Mouse (Mus musculus) thymus, adult 2 months (tissue): Measurements from ENCODE around the gene Bet1l. TPM values are rescaled to one million over a fixed set of nuclear protein-coding genes. Genes with fewer than 3 reads are reported as not detected.
"Not testable (repeated sequence)": the region's sequence is repeated elsewhere in the genome, so short reads cannot be mapped to it uniquely, and the experiment has no call there.

Experiments used
- DNase-seq: peaks from one replicate; pipeline ENCODE4 v3.0.0; 2021
- H3K27ac ChIP-seq: fragments of 200-500 bp; 2 replicates; pipeline ENCODE4 v1.5.1; 2012; ENCODE audit warnings: low read length, control low read depth; ENCODE audit not compliant: control insufficient read depth, insufficient read depth
- H3K27me3 ChIP-seq: fragments of 200-500 bp; 2 replicates; pipeline ENCODE4 v1.6.1; 2012; ENCODE audit warnings: mild to moderate bottlenecking, low read length, moderate library complexity, mixed read lengths; ENCODE audit not compliant: control insufficient read depth, insufficient read depth
- H3K36me3 ChIP-seq: fragments of 200-500 bp; 2 replicates; pipeline ENCODE4 v1.6.1; 2012; ENCODE audit warnings: mild to moderate bottlenecking, low read length, moderate library complexity; ENCODE audit not compliant: control insufficient read depth, insufficient read depth
- H3K4me1 ChIP-seq: fragments of 200-500 bp; replicated peaks from 2 replicates; pipeline ENCODE4 v1.6.1; 2012; ENCODE audit warnings: low read length; ENCODE audit not compliant: control insufficient read depth, insufficient read depth
- H3K4me3 ChIP-seq: fragments of 200-500 bp; 2 replicates; pipeline ENCODE4 v1.5.1; 2012; ENCODE audit warnings: mild to moderate bottlenecking, low read length, control low read depth, moderate library complexity; ENCODE audit not compliant: control insufficient read depth, insufficient read depth
- CTCF ChIP-seq: fragments of 200-500 bp; IDR thresholded peaks from 2 replicates; pipeline ENCODE4 v1.5.1; 2012; ENCODE audit warnings: mild to moderate bottlenecking, control low read depth, low read length, moderate library complexity, borderline replicate concordance; ENCODE audit not compliant: control insufficient read depth, poor library complexity, insufficient read depth; ENCODE audit errors: extremely low read depth
- POLR2A ChIP-seq: fragments of 200-500 bp; IDR thresholded peaks from 2 replicates; pipeline ENCODE4 v1.6.1; 2012; ENCODE audit warnings: mild to moderate bottlenecking, low read length, control low read depth, moderate library complexity; ENCODE audit not compliant: control insufficient read depth, poor library complexity, insufficient read depth; ENCODE audit errors: extremely low read depth
- WGBS: fragments of 180-500 bp; shearing (Covaris S2); methylation state at CpG from one replicate; pipeline ENCODE4 v1.1.7; 2018; 5-methylcytosine and 5-hydroxymethylcytosine counted together
- polyA plus RNA-seq: library from polyadenylated mRNA; depleted of rRNA; stranded (reverse); fragments of >200 nt; gene quantifications from 2 replicates; pipeline ENCODE4 v1.2.3, GENCODE M21; 2012

The Bet1l gene
- polyA plus RNA-seq, 1 experiment = 31.8 TPM

GRCm38 (mm10) chr7:140899121-140899520 is 41.7 kb upstream of the Bet1l start:
- no peak for DNase-seq
- no peaks in the 10 kb centered on the region for H3K4me1 ChIP-seq
- no peaks in the 10 kb centered on the region for H3K27me3 ChIP-seq
- TF ChIP-seq CTCF = no peak
- TF ChIP-seq POLR2A = no peak
- H3K4me3 ChIP-seq = no peak overlapping the region
- 94% methylated on average over 3 of the region's 3 CpGs for WGBS
- peaks cover 21% of the 10 kb centered on the region for H3K36me3 ChIP-seq
- H3K27ac ChIP-seq = no peak overlapping the region

- Histone ChIP-seq H3K36me3 (peaks cover 26% of the 10 kb centered on the region), H3K27me3 (no peaks in the 10 kb centered on the region), H3K4me1 (no peaks in the 10 kb centered on the region), H3K27ac (no peak overlapping the region), H3K4me3 (no peak overlapping the region)
- no peak for DNase-seq
- TF ChIP-seq CTCF = no peak
- TF ChIP-seq POLR2A = no peak
- whole genome bisulfite sequencing = 92% methylated on average over 7 of the region's 7 CpGs
Measured at GRCm38 (mm10) chr7:140897863-140898262, 40.5 kb upstream of the Bet1l start.

GRCm38 (mm10) chr7:140894611-140895010 is 37.2 kb upstream of the Bet1l start:
- no peak for DNase-seq
- Histone ChIP-seq H3K4me3 (no peak overlapping the region), H3K4me1 (no peaks in the 10 kb centered on the region), H3K27ac (no peak overlapping the region), H3K36me3 (peaks cover 43% of the 10 kb centered on the region), H3K27me3 (no peaks in the 10 kb centered on the region)
- TF ChIP-seq POLR2A = no peak
- no peak for TF ChIP-seq CTCF
- WGBS = 94% methylated on average over 3 of the region's 3 CpGs

GRCm38 (mm10) chr7:140894031-140894430 is 36.7 kb upstream of the Bet1l start:
- no peak overlapping the region for H3K4me3 ChIP-seq
- no peak for DNase-seq
- no peak overlapping the region for H3K27ac ChIP-seq
- no peaks in the 10 kb centered on the region for H3K4me1 ChIP-seq
- TF ChIP-seq CTCF (no peak), POLR2A (no peak)
- 90% methylated on average over 7 of the region's 7 CpGs for WGBS
- peaks cover 48% of the 10 kb centered on the region for H3K36me3 ChIP-seq
- no peaks in the 10 kb centered on the region for H3K27me3 ChIP-seq

GRCm38 (mm10) chr7:140890636-140891035 is 33.3 kb upstream of the Bet1l start:
- H3K4me3 ChIP-seq, DNase-seq, H3K27ac ChIP-seq, H3K4me1 ChIP-seq, H3K27me3 ChIP-seq: not testable (repeated sequence)
- H3K36me3 ChIP-seq = peaks cover 66% of the 10 kb centered on the region
- 98% methylated on average over 16 of the region's 16 CpGs for WGBS

- Histone ChIP-seq H3K4me3 (peak overlapping the region; percentile 98), H3K36me3 (peaks cover 15% of the 10 kb centered on the region), H3K27ac (no peak overlapping the region), H3K27me3 (no peaks in the 10 kb centered on the region), H3K4me1 (peaks cover 17% of the 10 kb centered on the region)
- no peak for DNase-seq
- WGBS = under 1% methylated on average over 12 of the region's 12 CpGs
- TF ChIP-seq CTCF (no peak), POLR2A (no peak)
Measured at GRCm38 (mm10) chr7:140882469-140882803, 25.1 kb upstream of the Bet1l start.

GRCm38 (mm10) chr7:140881696-140882468 is 24.5 kb upstream of the Bet1l start, which contains the start of the genes Psmd13 and Sirt3:
Gene Psmd13, plus strand, starts transcription at chr7:140881968.
Gene Sirt3, minus strand, starts transcription at chr7:140882309.
- under 1% methylated on average over 58 of the region's 59 CpGs for WGBS
- Histone ChIP-seq H3K27ac (peak within 1 kb of the TSS; percentile 13; the same call in 1 of the 2 replicates), H3K4me3 (peak within 1 kb of the TSS; percentile 98), H3K27me3 (no peaks in the 10 kb centered on the region), H3K4me1 (peaks cover 17% of the 10 kb centered on the region), H3K36me3 (peaks cover 9% of the 10 kb centered on the region)
- DNase-seq = peak; percentile 95
- TF ChIP-seq POLR2A = peak; percentile 56
- TF ChIP-seq CTCF = no peak
